Mouse (Mus musculus) hindbrain, embryonic 11.5 days (tissue): ENCODE measurements around the gene Bcl2. TPM values are rescaled to one million over a fixed set of nuclear protein-coding genes. Genes with fewer than 3 reads are reported as not detected.

Experiments used
- ATAC-seq: fragments of 200-750 bp; cut with Nextera tagmentation; 2 replicates; pipeline ENCODE4 v1.8.0; 2017; ENCODE audit warnings: mild to moderate bottlenecking, moderate TSS enrichment, moderate library complexity; ENCODE audit not compliant: low FRiP score
- DNase-seq: peaks from one replicate; pipeline ENCODE4 v3.0.0-alpha.2; 2015; ENCODE audit warnings: low spot score
- H3K27ac ChIP-seq: fragments of 300-500 bp; sonication (generic); 2 replicates; pipeline ENCODE4 v1.5.1; 2014; ENCODE audit warnings: mild to moderate bottlenecking, low read depth, low read length
- H3K27me3 ChIP-seq: fragments of 300-500 bp; sonication (generic); 2 replicates; pipeline ENCODE4 v1.6.1; 2014; ENCODE audit warnings: mild to moderate bottlenecking, low read length, moderate library complexity, mixed read lengths; ENCODE audit not compliant: control insufficient read depth, insufficient read depth
- H3K36me3 ChIP-seq: fragments of 300-500 bp; sonication (generic); 2 replicates; pipeline ENCODE4 v1.6.1; 2014; ENCODE audit warnings: mild to moderate bottlenecking, low read length, moderate library complexity, mixed read lengths; ENCODE audit not compliant: control insufficient read depth, insufficient read depth
- H3K4me1 ChIP-seq: fragments of 300-500 bp; sonication (generic); replicated peaks from 2 replicates; pipeline ENCODE4 v1.6.1; 2014; ENCODE audit warnings: low read length, mixed read lengths; ENCODE audit not compliant: control insufficient read depth, insufficient read depth
- H3K4me2 ChIP-seq: fragments of 300-500 bp; sonication (generic); replicated peaks from 2 replicates; pipeline ENCODE4 v1.6.1; 2014; ENCODE audit warnings: mild to moderate bottlenecking, low read depth, low read length
- H3K4me3 ChIP-seq: fragments of 300-500 bp; sonication (generic); 2 replicates; pipeline ENCODE4 v1.5.1; 2014; ENCODE audit warnings: low read depth, low read length
- H3K9ac ChIP-seq: fragments of 300-500 bp; sonication (generic); 2 replicates; pipeline ENCODE4 v1.6.1; 2014; ENCODE audit warnings: low read depth, low read length
- H3K9me3 ChIP-seq: fragments of 300-500 bp; sonication (generic); 2 replicates; pipeline ENCODE4 v1.6.1; 2016; ENCODE audit warnings: low read length; ENCODE audit not compliant: control insufficient read depth
- WGBS: fragments of 180-500 bp; shearing (Covaris S2); extraction: QIAGEN DNeasy Blood & Tissue Kit; methylation state at CpG from one replicate; pipeline ENCODE4 v1.1.7; 2014; 5-methylcytosine and 5-hydroxymethylcytosine counted together
- polyA plus RNA-seq: library from polyadenylated mRNA; unstranded; fragments of >200 nt; fragmentation: Nextera tagmentation; extraction: Ambion mirVana; gene quantifications from 2 replicates; pipeline ENCODE4 v1.2.1, GENCODE M21; 2014

Bcl2 gene
- polyA plus RNA-seq, 1 experiment from 2014 or later: 6.9 TPM

- H3K27me3 ChIP-seq: no peaks in the 10 kb centered on the region
- H3K4me3 ChIP-seq: no peak overlapping the region
- 82% methylated on average over 5 of the region's 5 CpGs for WGBS
- H3K9ac ChIP-seq: no peak overlapping the region
- no peak overlapping the region for H3K27ac ChIP-seq
- H3K4me1 ChIP-seq: no peaks in the 10 kb centered on the region
- DNase-seq (no peak), ATAC-seq (no peak)
- no peaks in the 10 kb centered on the region for H3K9me3 ChIP-seq
- no peaks in the 10 kb centered on the region for H3K36me3 ChIP-seq
- no peak overlapping the region for H3K4me2 ChIP-seq
These were observed 25.9 kb downstream of the Bcl2 start for GRCm38 (mm10) chr1:106688161-106688516.

GRCm38 (mm10) chr1:106687435-106688160 is 26.5 kb downstream of the Bcl2 start:
- H3K9ac ChIP-seq: no peak overlapping the region
- DNase-seq (no peak), ATAC-seq (no peak)
- H3K27me3 ChIP-seq: no peaks in the 10 kb centered on the region
- no peak overlapping the region for H3K27ac ChIP-seq
- WGBS: 88% methylated on average over 18 of the region's 18 CpGs
- no peaks in the 10 kb centered on the region for H3K9me3 ChIP-seq
- H3K4me2 ChIP-seq: no peak overlapping the region
- no peak overlapping the region for H3K4me3 ChIP-seq
- no peaks in the 10 kb centered on the region for H3K36me3 ChIP-seq
- no peaks in the 10 kb centered on the region for H3K4me1 ChIP-seq

- 76% methylated on average over 2 of the region's 2 CpGs for WGBS
- Histone ChIP-seq H3K4me3 (no peak overlapping the region), H3K27ac (no peak overlapping the region), H3K9ac (no peak overlapping the region), H3K9me3 (no peaks in the 10 kb centered on the region), H3K27me3 (no peaks in the 10 kb centered on the region), H3K4me2 (no peak overlapping the region), H3K36me3 (no peaks in the 10 kb centered on the region), H3K4me1 (no peaks in the 10 kb centered on the region)
- ATAC-seq (no peak), DNase-seq (no peak)
These were observed 28.4 kb downstream of the Bcl2 start for GRCm38 (mm10) chr1:106685702-106686101.

GRCm38 (mm10) chr1:106684546-106684945 is 29.5 kb downstream of the Bcl2 start:
- Histone ChIP-seq H3K9ac (no peak overlapping the region), H3K4me3 (no peak overlapping the region), H3K27ac (no peak overlapping the region), H3K9me3 (no peaks in the 10 kb centered on the region), H3K4me2 (no peak overlapping the region), H3K4me1 (no peaks in the 10 kb centered on the region), H3K27me3 (no peaks in the 10 kb centered on the region), H3K36me3 (no peaks in the 10 kb centered on the region)
- DNase-seq (no peak), ATAC-seq (no peak)
- 87% methylated on average over 3 of the region's 3 CpGs for WGBS

- DNase-seq: no peak
These were observed 31.2 kb downstream of the Bcl2 start for GRCm38 (mm10) chr1:106682829-106683228.

GRCm38 (mm10) chr1:106679800-106680515 is 34.1 kb downstream of the Bcl2 start:
- 80% methylated on average over 6 of the region's 6 CpGs for WGBS
- DNase-seq: no peak
- no peak overlapping the region for H3K4me2 ChIP-seq
- no peaks in the 10 kb centered on the region for H3K9me3 ChIP-seq
- no peak for ATAC-seq
- H3K4me1 ChIP-seq: no peaks in the 10 kb centered on the region
- no peaks in the 10 kb centered on the region for H3K36me3 ChIP-seq
- H3K27me3 ChIP-seq: no peaks in the 10 kb centered on the region
- H3K9ac ChIP-seq: no peak overlapping the region
- H3K27ac ChIP-seq: no peak overlapping the region
- H3K4me3 ChIP-seq: no peak overlapping the region

More at GRCm38 (mm10) chr1:106682829-106683228, 31.2 kb downstream of the Bcl2 start:
- Histone ChIP-seq H3K9me3 (no peaks in the 10 kb centered on the region), H3K27me3 (no peaks in the 10 kb centered on the region), H3K4me3 (no peak overlapping the region), H3K27ac (no peak overlapping the region), H3K4me1 (no peaks in the 10 kb centered on the region), H3K4me2 (no peak overlapping the region), H3K9ac (no peak overlapping the region), H3K36me3 (no peaks in the 10 kb centered on the region)
- WGBS: 91% methylated on average over 3 of the region's 3 CpGs
- no peak for ATAC-seq

GRCm38 (mm10) chr1:106678060-106678478 is 36.0 kb downstream of the Bcl2 start:
- no peak for ATAC-seq
- Histone ChIP-seq H3K4me3 (no peak overlapping the region), H3K9me3 (no peaks in the 10 kb centered on the region), H3K4me2 (no peak overlapping the region), H3K36me3 (no peaks in the 10 kb centered on the region), H3K27ac (no peak overlapping the region), H3K27me3 (no peaks in the 10 kb centered on the region), H3K9ac (no peak overlapping the region), H3K4me1 (no peaks in the 10 kb centered on the region)
- WGBS: 69% methylated on average over 5 of the region's 5 CpGs
- no peak for DNase-seq

- ATAC-seq: no peak
- no peak overlapping the region for H3K4me2 ChIP-seq
- no peaks in the 10 kb centered on the region for H3K36me3 ChIP-seq
- no peak overlapping the region for H3K9ac ChIP-seq
- H3K4me3 ChIP-seq: no peak overlapping the region
- 72% methylated on average over 8 of the region's 8 CpGs for WGBS
- no peak overlapping the region for H3K27ac ChIP-seq
- no peaks in the 10 kb centered on the region for H3K4me1 ChIP-seq
- no peaks in the 10 kb centered on the region for H3K9me3 ChIP-seq
- DNase-seq: no peak
- H3K27me3 ChIP-seq: no peaks in the 10 kb centered on the region
These were observed 47.7 kb downstream of the Bcl2 start for GRCm38 (mm10) chr1:106666140-106667088.
